Mouse (Mus musculus) kidney, postnatal 0 days (tissue): ENCODE measurements around the gene Dimt1. TPM values are rescaled to one million over a fixed set of nuclear protein-coding genes. Genes with fewer than 3 reads are reported as not detected.
"Not testable (repeated sequence)": the region's sequence is repeated elsewhere in the genome, so short reads cannot be mapped to it uniquely, and the experiment has no call there.

Experiments
- ATAC-seq: fragments of 200-750 bp; cut with Nextera tagmentation; replicated peaks from 2 replicates; pipeline ENCODE4 v1.8.0; 2017; ENCODE audit warnings: low read depth, moderate number of reproducible peaks, moderate TSS enrichment, moderate library complexity; ENCODE audit not compliant: low FRiP score
- DNase-seq: peaks from one replicate; pipeline ENCODE4 v3.0.0-alpha.2; 2016; ENCODE audit warnings: low spot score
- H3K27ac ChIP-seq: fragments of 300-500 bp; sonication (generic); 2 replicates; pipeline ENCODE4 v1.5.1; 2014; ENCODE audit warnings: mild to moderate bottlenecking
- H3K27me3 ChIP-seq: fragments of 300-500 bp; sonication (generic); 2 replicates; pipeline ENCODE4 v1.6.1; 2014; ENCODE audit warnings: low read length, mixed read lengths; ENCODE audit not compliant: insufficient read depth
- H3K36me3 ChIP-seq: fragments of 300-500 bp; sonication (generic); 2 replicates; pipeline ENCODE4 v1.6.1; 2014; ENCODE audit warnings: low read length, mixed read lengths; ENCODE audit not compliant: insufficient read depth
- H3K4me1 ChIP-seq: fragments of 300-500 bp; sonication (generic); replicated peaks from 2 replicates; pipeline ENCODE4 v1.6.1; 2014; ENCODE audit warnings: antibody characterized with exemption, low read length, mixed read lengths; ENCODE audit not compliant: insufficient read depth
- H3K4me2 ChIP-seq: fragments of 300-500 bp; sonication (generic); 2 replicates; pipeline ENCODE4 v1.6.1; 2014; ENCODE audit warnings: mild to moderate bottlenecking, low read length, moderate library complexity, mixed read lengths
- H3K4me3 ChIP-seq: fragments of 300-500 bp; sonication (generic); replicated peaks from 2 replicates; pipeline ENCODE4 v1.5.1; 2014; ENCODE audit warnings: low read depth, low read length
- H3K9ac ChIP-seq: fragments of 300-500 bp; sonication (generic); 2 replicates; pipeline ENCODE4 v1.6.1; 2014; ENCODE audit warnings: low read depth, low read length
- H3K9me3 ChIP-seq: fragments of 300-500 bp; sonication (generic); replicated peaks from 2 replicates; pipeline ENCODE4 v1.6.1; 2016; ENCODE audit warnings: low read length, inconsistent platforms, mixed read lengths
- CTCF ChIP-seq: IDR thresholded peaks from 2 replicates; pipeline ENCODE4 v1.5.1; 2016; ENCODE audit warnings: antibody characterized with exemption, low read depth, mild to moderate bottlenecking, moderate library complexity
- WGBS: fragments of 180-500 bp; shearing (Covaris S2); extraction: QIAGEN DNeasy Blood & Tissue Kit; methylation state at CpG from one replicate; pipeline ENCODE4 v1.1.7; 2014; 5-methylcytosine and 5-hydroxymethylcytosine counted together
- polyA plus RNA-seq: library from polyadenylated mRNA; unstranded; fragments of >200 nt; fragmentation: Nextera tagmentation; extraction: Ambion mirVana; gene quantifications from 2 replicates; pipeline ENCODE4 v1.2.1, GENCODE M21; 2015

Gene Dimt1
- polyA plus RNA-seq, 1 experiment from 2014 or later: 33.8 TPM

DNA sequence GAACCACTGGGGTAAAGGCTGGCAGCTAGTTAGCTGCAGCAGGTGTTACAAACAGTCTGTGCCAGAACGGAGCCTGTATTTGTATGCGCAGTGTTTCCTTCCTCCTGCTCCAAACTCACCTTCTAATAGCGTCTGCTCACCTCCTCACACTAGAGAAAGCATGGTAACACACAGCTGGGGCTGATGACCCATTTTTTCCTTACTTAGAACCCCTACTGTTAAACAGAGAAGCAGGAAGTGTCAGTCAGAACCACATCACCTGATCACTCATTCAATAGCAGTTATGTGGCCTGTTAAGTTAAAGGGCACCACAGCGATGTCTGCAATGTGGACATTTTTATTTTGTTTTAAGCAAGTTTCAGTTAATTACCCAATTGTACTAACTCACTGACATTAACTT, 10.6 kb downstream of the Dimt1 start:
- WGBS: 85% methylated on average over 4 of the region's 4 CpGs
- H3K36me3 ChIP-seq: peaks cover 44% of the 10 kb centered on the region

GRCm38 (mm10) chr13:106958286-106958685, 11.4 kb downstream of the Dimt1 start:
- H3K4me3 ChIP-seq: no peak overlapping the region
- 84% methylated on average over 3 of the region's 3 CpGs for WGBS
- H3K4me1 ChIP-seq: no peaks in the 10 kb centered on the region
- no peak overlapping the region for H3K27ac ChIP-seq
- no peaks in the 10 kb centered on the region for H3K27me3 ChIP-seq
- no peak for DNase-seq
- H3K36me3 ChIP-seq: peaks cover 42% of the 10 kb centered on the region
- no peak overlapping the region for H3K4me2 ChIP-seq
- no peaks in the 10 kb centered on the region for H3K9me3 ChIP-seq
- TF ChIP-seq CTCF: no peak
- no peak for ATAC-seq
- H3K9ac ChIP-seq: no peak overlapping the region

More for the DNA sequence above, 10.6 kb downstream of the Dimt1 start:
- H3K9ac ChIP-seq: no peak overlapping the region
- no peak for TF ChIP-seq CTCF
- no peaks in the 10 kb centered on the region for H3K27me3 ChIP-seq
- H3K27ac ChIP-seq: no peak overlapping the region
- H3K4me2 ChIP-seq: no peak overlapping the region
- H3K4me3 ChIP-seq: no peak overlapping the region
- ATAC-seq (no peak), DNase-seq (no peak)
- H3K9me3 ChIP-seq: no peaks in the 10 kb centered on the region
- H3K4me1 ChIP-seq: no peaks in the 10 kb centered on the region

DNA sequence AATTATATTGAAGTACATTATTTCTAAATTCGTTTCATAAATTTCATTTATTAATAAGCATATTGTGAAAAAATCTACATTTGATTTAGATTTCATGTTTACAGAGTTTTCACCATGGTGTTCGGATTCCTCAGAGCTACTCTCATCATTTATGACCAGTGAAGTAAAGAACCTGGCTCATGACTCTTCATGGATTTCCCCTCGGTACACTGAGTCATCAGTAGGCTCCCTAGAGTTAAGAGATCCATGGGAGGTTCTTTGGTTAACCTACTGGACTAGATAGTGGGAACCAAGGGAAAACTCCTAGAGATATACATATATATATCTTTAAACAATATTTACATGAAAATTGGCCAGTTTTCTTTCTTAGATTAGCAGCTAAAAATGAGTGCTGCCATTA, 13.6 kb downstream of the Dimt1 start:
- Histone ChIP-seq H3K4me3 (no peak overlapping the region), H3K27ac (no peak overlapping the region), H3K9ac (no peak overlapping the region), H3K36me3 (peaks cover 37% of the 10 kb centered on the region), H3K4me2 (no peak overlapping the region), H3K9me3 (no peaks in the 10 kb centered on the region), H3K4me1 (no peaks in the 10 kb centered on the region), H3K27me3 (no peaks in the 10 kb centered on the region)
- ATAC-seq: no peak
- WGBS: 93% methylated on average over 3 of the region's 3 CpGs
- TF ChIP-seq CTCF: no peak
- DNase-seq: no peak

DNA sequence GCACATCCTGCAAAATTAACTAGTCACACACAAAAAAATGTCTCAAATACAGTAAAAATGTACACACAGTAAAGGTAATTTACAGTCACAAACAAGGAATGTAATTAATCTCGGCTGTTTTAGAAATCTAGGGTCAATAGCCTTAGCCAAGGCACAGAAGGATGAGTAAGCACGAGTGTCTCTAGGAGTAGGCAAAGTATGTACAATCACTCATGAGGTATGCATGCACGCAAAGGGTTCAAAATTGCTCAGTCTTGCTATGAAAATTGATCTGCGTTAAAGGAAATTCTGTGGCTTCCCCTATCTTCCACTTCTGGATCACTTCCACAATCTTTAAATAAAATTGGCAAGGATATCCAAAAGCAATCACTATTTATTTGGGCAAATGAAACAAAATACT, 14.6 kb downstream of the Dimt1 start:
- no peak for TF ChIP-seq CTCF
- H3K27me3 ChIP-seq: no peaks in the 10 kb centered on the region
- H3K4me1 ChIP-seq: no peaks in the 10 kb centered on the region
- 84% methylated on average over 4 of the region's 4 CpGs for WGBS
- H3K36me3 ChIP-seq: peaks cover 31% of the 10 kb centered on the region
- no peak overlapping the region for H3K4me3 ChIP-seq
- DNase-seq: no peak
- no peak overlapping the region for H3K4me2 ChIP-seq
- H3K9ac ChIP-seq: no peak overlapping the region
- H3K9me3 ChIP-seq: no peaks in the 10 kb centered on the region
- no peak overlapping the region for H3K27ac ChIP-seq
- no peak for ATAC-seq

- Histone ChIP-seq H3K27me3 (no peaks in the 10 kb centered on the region), H3K9me3 (no peaks in the 10 kb centered on the region), H3K4me2 (no peak overlapping the region), H3K4me3 (no peak overlapping the region), H3K27ac (no peak overlapping the region), H3K36me3 (peaks cover 4% of the 10 kb centered on the region; the same call in 1 of the 2 replicates), H3K9ac (no peak overlapping the region), H3K4me1 (no peaks in the 10 kb centered on the region)
- DNase-seq: no peak
- WGBS: 84% methylated on average over 2 of the region's 2 CpGs
- TF ChIP-seq CTCF: no peak
- ATAC-seq: no peak
Observed at GRCm38 (mm10) chr13:106996891-106997290, 50.0 kb downstream of the Dimt1 start.

DNA sequence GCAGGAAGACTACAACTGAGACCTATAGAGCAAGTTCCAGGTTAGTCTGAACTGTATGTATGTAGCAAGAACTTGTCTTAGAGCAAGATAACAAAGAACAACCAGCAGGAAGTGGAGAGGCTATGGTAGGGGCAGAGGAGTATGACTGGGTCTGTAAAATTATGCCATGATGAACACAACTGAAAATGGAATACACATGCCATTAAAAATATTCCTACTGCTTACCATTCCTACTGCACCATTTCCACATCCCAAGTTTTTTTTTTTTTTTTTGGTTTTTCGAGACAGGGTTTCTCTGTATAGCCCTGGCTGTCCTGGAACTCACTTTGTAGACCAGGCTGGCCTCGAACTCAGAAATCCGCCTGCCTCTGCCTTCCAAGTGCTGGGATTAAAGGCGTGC, 50.6 kb downstream of the Dimt1 start:
- H3K27me3 ChIP-seq, H3K9me3 ChIP-seq, H3K4me3 ChIP-seq, H3K36me3 ChIP-seq, H3K4me1 ChIP-seq, H3K27ac ChIP-seq, H3K4me2 ChIP-seq, DNase-seq, H3K9ac ChIP-seq, ATAC-seq: not testable (repeated sequence)
- 93% methylated on average over 3 of the region's 4 CpGs for WGBS

DNA sequence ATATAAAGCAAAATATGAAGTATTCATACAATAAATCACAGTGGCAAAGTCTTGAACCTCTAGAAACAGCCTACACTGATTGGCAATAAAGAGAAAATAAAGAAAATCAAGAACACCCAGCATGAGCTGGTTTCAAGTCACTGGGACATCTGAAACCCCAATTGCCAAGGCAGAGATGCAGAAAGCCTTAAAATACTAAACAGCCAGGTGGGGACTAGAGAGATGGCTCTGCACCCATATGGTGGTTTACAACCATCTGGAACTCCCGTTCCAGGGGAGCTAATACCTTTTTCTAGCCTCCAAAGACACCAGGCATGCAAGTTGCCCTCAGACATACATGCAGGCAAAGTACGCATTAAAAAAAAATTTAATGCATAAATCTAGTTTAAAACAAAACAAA, 51.1 kb downstream of the Dimt1 start:
- Histone ChIP-seq H3K27me3 (no peaks in the 10 kb centered on the region), H3K4me3 (no peak overlapping the region), H3K9me3 (no peaks in the 10 kb centered on the region), H3K36me3 (no peaks in the 10 kb centered on the region), H3K9ac (no peak overlapping the region), H3K4me1 (no peaks in the 10 kb centered on the region), H3K4me2 (no peak overlapping the region), H3K27ac (peak overlapping the region; percentile 43; the same call in 1 of the 2 replicates)
- TF ChIP-seq CTCF: no peak
- no peak for ATAC-seq
- 59% methylated on average over 2 of the region's 2 CpGs for WGBS
- DNase-seq: no peak
